Mouse (Mus musculus): ENCODE results near the gene Ndufs5. TPM values are rescaled to one million over a fixed set of nuclear protein-coding genes. Genes with fewer than 3 reads are reported as not detected.

The Ndufs5 gene
- total RNA-seq, 1 experiment from 2014 or later, result 44.3 TPM

DNA sequence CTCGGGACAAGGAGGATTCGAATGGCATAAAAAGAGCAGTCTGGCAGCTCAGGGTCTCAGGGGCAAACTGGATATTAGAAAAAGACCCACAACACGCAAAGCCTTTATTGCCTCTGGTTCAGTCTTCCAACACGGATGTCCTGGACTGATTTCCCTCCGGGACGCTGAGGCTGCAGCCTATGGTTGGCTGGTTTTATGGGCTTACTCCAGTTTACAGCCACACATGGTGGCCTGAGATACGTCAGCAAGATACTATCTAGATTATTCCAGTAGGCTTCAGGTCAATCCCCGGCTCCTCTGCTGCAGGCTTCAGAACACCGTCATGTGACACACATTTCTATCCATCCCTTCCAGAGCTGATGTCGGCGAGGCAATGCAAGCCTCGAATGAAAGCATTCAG lies 24.6 kb downstream of the Ndufs5 start:
- ATAC-seq (ENCODE audit: extremely low read depth, insufficient number of reproducible peaks, low FRiP score, poor library complexity, severe bottlenecking), result no peak

DNA sequence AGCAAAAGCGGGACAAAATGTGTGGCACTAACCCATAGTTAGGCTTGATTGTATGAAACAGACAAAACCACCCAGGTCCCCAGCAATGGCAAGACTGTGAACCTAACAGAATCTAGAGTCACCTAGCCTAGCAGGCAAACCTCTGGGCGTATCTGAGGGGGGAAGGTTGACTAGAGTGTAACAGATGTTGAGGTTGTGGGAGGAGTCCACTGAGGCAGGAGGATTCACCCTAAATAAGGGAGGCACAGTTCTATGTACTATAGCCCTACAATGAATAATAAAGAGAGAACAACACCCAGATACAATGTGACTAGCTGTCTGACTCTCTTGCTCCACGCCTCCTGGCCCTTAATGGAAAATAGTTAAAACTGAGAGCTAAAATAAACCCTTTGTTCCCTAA lies 25.9 kb downstream of the Ndufs5 start:
- ATAC-seq (ENCODE audit: extremely low read depth, insufficient number of reproducible peaks, low FRiP score, poor library complexity, severe bottlenecking), result no peak

DNA sequence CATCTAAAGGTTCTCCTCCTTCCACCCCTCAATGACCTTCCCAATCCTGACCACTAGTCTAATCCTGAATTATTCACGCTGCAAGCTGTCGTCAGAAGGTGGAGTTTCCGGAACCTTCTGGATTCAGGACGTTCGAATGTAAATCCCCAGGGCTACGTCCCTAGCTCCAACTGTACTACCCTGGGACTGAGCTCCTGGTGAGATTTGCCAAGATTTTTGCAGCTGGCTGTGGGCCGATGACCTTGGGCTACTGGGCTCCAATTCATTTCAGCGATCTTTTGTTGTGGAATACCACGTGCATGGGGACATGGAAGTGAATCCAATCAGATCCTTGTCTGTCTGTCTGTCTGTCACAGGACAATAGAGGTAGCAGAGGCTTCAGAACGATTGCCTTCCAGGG lies 27.7 kb downstream of the Ndufs5 start:
- no peak for ATAC-seq (ENCODE audit: extremely low read depth, insufficient number of reproducible peaks, low FRiP score, poor library complexity, severe bottlenecking)

DNA sequence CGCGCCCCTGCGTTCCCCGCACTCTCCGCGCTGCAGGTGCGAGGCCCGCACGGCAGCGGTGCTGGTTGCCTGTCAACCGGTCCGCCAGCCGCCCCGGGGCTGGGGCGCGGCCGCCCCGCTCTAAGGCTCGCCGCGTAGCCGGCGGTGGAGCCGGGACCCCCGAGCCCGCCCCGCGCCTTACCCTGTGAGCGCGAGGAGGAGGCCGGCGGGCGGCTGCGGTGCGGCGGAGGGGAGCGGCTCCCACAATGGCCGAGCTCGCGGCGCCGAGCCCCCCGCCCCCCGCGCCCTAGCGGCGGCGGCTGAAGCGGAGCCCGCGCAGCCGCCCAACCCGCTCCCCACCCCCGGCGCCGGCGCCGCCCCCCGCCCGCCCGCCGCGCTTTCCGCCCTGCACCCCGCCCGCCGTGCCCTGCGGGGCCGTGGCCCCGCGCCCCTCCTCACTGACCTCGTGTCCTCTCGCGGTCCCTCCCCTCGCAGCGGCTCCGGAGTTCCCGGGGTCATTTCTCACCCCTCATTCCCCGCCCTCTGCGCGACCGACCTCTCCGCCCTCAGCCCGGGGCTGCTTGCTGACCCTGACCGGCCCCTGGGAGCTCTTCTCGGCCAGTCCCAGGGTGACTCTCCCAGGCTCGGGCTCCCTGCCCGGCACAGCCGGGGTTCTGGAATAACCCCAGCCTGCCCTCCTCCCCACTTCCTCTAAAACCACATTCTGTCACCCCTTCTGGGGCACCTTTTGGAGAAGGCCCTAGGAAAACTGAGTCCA lies 30.8 kb downstream of the Ndufs5 start:
- no peak for ATAC-seq (ENCODE audit: extremely low read depth, insufficient number of reproducible peaks, low FRiP score, poor library complexity, severe bottlenecking)

DNA sequence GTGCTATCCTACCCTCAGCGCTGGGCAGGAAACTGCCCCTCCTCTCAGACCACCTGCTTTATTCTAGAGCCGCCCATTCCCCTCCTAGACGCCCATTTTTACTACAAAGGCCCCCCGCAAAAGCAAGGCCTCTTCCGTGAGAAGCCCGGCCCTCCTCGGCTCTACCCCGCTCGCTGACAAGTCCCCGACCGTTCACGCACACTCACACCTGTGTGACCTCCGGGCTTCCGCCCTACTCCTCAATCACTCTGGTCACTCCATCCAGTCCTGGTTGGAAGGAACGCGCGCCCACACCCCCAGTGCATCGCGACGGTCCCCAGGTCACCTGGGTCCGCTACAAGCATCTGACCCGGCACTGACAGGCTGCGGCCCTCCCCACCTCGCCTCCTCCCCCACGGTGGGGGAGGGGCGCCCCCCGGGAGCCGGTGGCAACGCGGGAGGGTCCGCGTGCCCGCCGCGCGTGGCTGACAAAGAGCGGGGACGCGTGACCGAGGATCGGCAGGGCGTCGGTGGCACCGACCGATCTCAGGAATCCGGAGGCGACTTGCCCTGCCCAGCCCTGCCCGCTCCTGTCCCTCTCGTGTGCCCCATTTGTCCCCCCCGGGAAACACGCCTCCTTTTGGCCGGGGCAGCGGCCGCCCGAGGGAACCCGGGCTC lies 31.5 kb downstream of the Ndufs5 start:
- no peak for ATAC-seq (ENCODE audit: extremely low read depth, insufficient number of reproducible peaks, low FRiP score, poor library complexity, severe bottlenecking)

GRCm38 (mm10) chr4:123685506-123686242 lies 32.3 kb downstream of the Ndufs5 start:
- ATAC-seq (ENCODE audit: extremely low read depth, insufficient number of reproducible peaks, low FRiP score, poor library complexity, severe bottlenecking), result no peak

GRCm38 (mm10) chr4:123685046-123685445 lies 33.0 kb downstream of the Ndufs5 start:
- ATAC-seq (ENCODE audit: extremely low read depth, insufficient number of reproducible peaks, low FRiP score, poor library complexity, severe bottlenecking), result no peak

DNA sequence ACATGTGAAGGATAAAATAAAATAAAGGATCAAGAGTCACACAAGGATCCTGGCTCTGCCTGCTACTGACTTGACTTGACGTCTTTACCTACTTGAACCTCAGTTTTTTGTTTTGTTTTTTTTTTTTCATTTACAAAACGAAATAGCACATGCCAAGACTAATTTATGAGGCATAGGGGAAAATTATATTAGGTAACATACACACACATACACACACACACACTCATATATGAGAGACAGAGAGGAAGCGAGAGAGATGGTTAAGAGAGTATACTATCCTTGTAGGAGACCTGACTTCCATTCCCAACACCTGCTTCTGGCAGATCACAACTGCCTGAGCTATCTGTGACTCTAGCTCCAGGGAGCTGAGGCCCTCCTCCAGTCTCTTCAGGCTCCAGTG lies 33.7 kb downstream of the Ndufs5 start, which contains the start of gene Macf1:
TSS of gene Macf1 (minus strand) at position 101 of the 400 bp plus-strand sequence.
- ATAC-seq (ENCODE audit: extremely low read depth, insufficient number of reproducible peaks, low FRiP score, poor library complexity, severe bottlenecking), result no peak

- no peak for ATAC-seq (ENCODE audit: extremely low read depth, insufficient number of reproducible peaks, low FRiP score, poor library complexity, severe bottlenecking)
These were observed 35.7 kb downstream of the Ndufs5 start for GRCm38 (mm10) chr4:123682291-123682690.

DNA sequence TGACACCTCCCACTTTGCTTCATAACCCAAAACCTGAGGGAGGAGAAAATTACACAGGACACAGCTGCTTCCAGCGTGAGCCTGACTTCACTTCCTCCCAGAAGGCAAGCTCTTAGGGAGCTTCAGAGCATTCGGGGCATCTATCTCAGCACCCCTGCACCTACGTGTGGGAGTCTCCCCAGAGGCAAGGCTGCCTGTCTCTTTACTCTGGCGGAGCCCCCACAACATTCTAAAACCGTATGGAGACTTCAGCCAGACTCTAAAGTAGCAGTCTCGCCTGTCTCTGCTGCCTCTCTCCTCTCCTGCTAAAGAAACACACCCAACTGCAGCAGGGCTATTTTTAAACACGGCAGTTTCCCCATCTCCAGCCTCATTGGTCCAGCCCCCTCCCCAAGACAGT lies 37.0 kb downstream of the Ndufs5 start:
- no peak for ATAC-seq (ENCODE audit: extremely low read depth, insufficient number of reproducible peaks, low FRiP score, poor library complexity, severe bottlenecking)

- ATAC-seq (ENCODE audit: extremely low read depth, insufficient number of reproducible peaks, low FRiP score, poor library complexity, severe bottlenecking), result no peak
These were observed 40.8 kb downstream of the Ndufs5 start for GRCm38 (mm10) chr4:123677060-123677804.

DNA sequence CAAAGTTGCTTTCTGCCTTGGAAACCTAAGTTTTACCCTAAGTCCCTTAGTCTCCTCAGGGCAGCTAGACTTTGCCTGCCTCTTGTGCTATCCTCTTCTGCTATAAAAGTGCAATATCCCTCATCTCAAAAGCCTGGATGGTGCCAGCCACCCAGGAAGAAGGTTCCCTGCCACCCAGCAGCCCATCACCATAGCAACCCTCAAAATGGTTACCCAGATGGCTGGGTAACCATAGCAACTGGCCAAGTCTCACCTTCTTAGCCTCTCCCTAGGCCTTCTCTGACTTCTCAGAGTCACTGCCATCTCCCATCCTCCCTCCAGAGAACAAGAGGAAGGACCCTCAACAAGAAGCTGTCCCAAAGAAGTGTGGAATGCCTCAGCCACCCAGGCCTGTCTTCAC lies 47.4 kb downstream of the Ndufs5 start:
- ATAC-seq (ENCODE audit: extremely low read depth, insufficient number of reproducible peaks, low FRiP score, poor library complexity, severe bottlenecking), result no peak

- ATAC-seq (ENCODE audit: extremely low read depth, insufficient number of reproducible peaks, low FRiP score, poor library complexity, severe bottlenecking), result no peak
These were observed 48.3 kb downstream of the Ndufs5 start for GRCm38 (mm10) chr4:123669696-123670095.

DNA sequence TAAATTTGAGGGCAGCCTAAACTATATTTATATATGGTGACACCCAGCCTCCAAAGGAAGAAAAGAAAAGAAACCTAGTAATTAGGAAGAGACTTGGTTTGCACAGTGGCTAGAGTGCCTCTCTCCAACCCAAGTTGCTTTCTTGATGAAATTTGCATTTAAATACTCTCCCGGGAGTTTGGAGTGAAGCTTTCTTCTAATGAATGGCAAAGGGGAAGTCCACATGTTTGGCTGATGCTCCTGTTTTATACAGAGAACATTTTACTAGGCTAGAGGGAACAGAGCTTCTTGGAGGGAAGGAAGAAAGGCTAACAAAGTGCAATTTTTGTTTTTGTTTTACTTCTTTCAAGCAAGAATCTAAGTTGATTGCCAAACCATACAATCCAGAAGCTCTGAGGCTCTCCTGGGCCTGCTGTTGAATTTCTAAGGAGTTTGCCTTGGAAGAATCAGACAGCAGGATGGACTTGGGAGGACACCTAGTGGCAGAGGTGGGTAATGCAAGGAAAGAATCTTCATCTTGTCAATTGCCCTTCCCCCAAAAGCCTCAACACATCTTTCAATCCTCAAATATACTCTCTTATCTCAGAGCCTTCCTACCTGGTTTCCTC lies 50.6 kb downstream of the Ndufs5 start:
- no peak for ATAC-seq (ENCODE audit: extremely low read depth, insufficient number of reproducible peaks, low FRiP score, poor library complexity, severe bottlenecking)

GRCm38 (mm10) chr4:123666517-123666916 lies 51.5 kb downstream of the Ndufs5 start:
- ATAC-seq (ENCODE audit: extremely low read depth, insufficient number of reproducible peaks, low FRiP score, poor library complexity, severe bottlenecking), result no peak

GRCm38 (mm10) chr4:123665681-123666278 lies 52.2 kb downstream of the Ndufs5 start:
- no peak for ATAC-seq (ENCODE audit: extremely low read depth, insufficient number of reproducible peaks, low FRiP score, poor library complexity, severe bottlenecking)

- ATAC-seq (ENCODE audit: extremely low read depth, insufficient number of reproducible peaks, low FRiP score, poor library complexity, severe bottlenecking), result no peak
These were observed 52.9 kb downstream of the Ndufs5 start for GRCm38 (mm10) chr4:123664951-123665661.

Data from neutrophil, adult 5-6 weeks (primary cell).